Mouse (Mus musculus) liver, embryonic 14.5 days (tissue): ENCODE measurements around the gene H6pd.

Experiments
- CTCF ChIP-seq: IDR thresholded peaks from 2 replicates; pipeline ENCODE4 v1.5.1; 2016; ENCODE audit warnings: antibody characterized with exemption, low read depth, control low read depth
- EP300 ChIP-seq: IDR thresholded peaks from 2 replicates; pipeline ENCODE4 v1.6.1; 2016; ENCODE audit warnings: antibody characterized with exemption, low read depth

GRCm38 (mm10) chr4:150048038-150048437 is 39.2 kb upstream of the H6pd start:
- TF ChIP-seq EP300 (no peak), CTCF (no peak)
